Mouse (Mus musculus): ENCODE results near the gene 4833423E24Rik.

4833423E24Rik gene

GRCm38 (mm10) chr2:85518879-85519278, at the start of gene 4833423E24Rik:
Gene 4833423E24Rik, minus strand, starts transcription at chr2:85519024.
- no peak for DNase-seq

GRCm38 (mm10) chr2:85561187-85561586, 42.4 kb upstream of the 4833423E24Rik start:
- peak; percentile 3 for DNase-seq

- DNase-seq = no peak
Observed at GRCm38 (mm10) chr2:85560226-85560625, 41.4 kb upstream of the 4833423E24Rik start.

DNA sequence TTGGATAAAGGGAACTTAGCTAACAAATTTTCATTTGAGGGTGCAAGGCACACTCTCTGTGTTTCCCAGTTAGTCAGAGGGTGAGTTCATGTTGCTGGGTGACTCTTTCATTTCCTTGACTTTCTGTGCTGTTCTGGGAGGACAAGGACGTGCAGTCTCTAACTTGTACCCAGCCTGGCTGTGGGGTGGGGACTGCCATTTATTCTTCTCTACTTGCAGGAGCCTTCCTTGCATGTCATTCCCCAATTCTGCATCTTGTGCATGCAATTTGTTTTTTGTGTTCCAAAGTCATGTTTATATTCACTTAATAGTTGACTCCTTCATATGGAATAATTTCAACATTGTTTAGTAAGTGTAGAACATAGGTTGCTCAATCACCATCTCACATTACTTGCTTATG, 36.0 kb upstream of the 4833423E24Rik start:
- no peak for DNase-seq

GRCm38 (mm10) chr2:85533934-85534333, 15.1 kb upstream of the 4833423E24Rik start:
- no peak for DNase-seq

- no peak for DNase-seq
Observed at GRCm38 (mm10) chr2:85532082-85532778, 13.4 kb upstream of the 4833423E24Rik start.

DNA sequence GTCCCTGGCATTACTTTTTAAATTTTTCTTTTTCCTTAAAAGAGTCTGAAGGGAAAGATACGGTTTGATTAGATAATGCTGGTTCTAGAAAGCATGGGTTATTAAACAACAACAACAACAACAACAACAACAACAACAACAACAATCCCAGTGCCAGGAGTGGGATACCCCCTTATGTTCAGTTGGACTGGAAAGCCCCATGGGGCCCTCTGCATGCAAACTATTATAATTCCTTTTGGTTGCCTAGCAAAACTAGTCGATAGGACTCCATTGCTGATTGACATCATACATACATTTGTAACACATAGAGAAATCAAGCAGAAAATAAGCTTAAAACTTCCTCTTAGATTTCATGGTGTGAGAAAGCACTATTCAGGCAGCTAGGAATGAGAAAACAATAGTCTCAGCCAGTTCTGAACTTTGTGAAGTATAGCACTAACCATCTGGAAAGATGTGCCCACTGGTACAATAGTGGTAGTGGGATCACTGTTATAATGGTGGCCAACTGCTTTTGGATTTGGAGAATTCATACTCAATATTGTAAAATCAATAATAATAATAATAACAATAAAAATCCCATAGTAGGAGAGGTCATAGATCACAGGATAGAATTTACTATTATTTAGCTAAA, 4.2 kb upstream of the 4833423E24Rik start:
- no peak for DNase-seq

GRCm38 (mm10) chr2:85518292-85518691, 532 bp downstream of the 4833423E24Rik start:
- DNase-seq = no peak

- DNase-seq = no peak
Observed at GRCm38 (mm10) chr2:85510376-85510775, 8.4 kb downstream of the 4833423E24Rik start.

- no peak for DNase-seq
Observed at GRCm38 (mm10) chr2:85490396-85490795, 28.4 kb downstream of the 4833423E24Rik start.

DNA sequence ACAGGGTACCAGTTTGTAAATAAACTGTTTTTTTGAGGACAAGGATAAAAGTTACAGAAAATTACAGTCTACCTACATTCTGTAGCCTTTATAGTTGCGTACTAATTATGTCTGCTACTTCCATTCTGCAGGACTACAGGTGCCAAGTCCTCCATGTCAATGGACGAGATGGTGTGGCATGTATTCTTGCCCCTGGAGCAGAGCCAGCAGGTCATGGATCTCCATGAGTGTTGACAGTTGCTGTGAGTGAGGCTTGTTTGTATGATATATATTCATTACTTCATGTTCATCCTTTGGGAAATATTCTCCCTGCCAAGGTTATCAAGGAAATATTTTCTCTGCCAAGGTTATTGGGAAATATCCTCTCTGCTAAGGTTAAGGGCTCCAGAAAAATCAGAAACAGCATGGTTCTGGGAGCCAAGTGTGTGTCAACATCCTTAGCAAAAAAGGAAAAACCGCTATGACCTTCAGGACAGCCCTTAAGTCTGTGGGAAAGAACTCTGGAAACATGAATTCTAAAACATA, 52.0 kb downstream of the 4833423E24Rik start:
- no peak for DNase-seq

GRCm38 (mm10) chr2:85443539-85443938, 75.3 kb downstream of the 4833423E24Rik start, which contains the start of gene Olfr995:
Gene Olfr995, minus strand, starts transcription at chr2:85443639.
- DNase-seq = no peak

GRCm38 (mm10) chr2:85442546-85442945, 76.3 kb downstream of the 4833423E24Rik start:
- DNase-seq = no peak

GRCm38 (mm10) chr2:85436351-85436750, 82.5 kb downstream of the 4833423E24Rik start, which contains the start of gene Olfr994:
Gene Olfr994, minus strand, starts transcription at chr2:85436451.
- DNase-seq = no peak

Data from cerebellum, adult 9-11 months (tissue).